Mouse (Mus musculus) erythroblast, adult 5-6 weeks (primary cell): Measurements from ENCODE around the gene Itga3. TPM values are rescaled to one million over a fixed set of nuclear protein-coding genes. Genes with fewer than 3 reads are reported as not detected.

Experiments
- ATAC-seq: replicated peaks from 2 replicates; pipeline ENCODE4 v1.8.0; 2016; ENCODE audit warnings: moderate number of reproducible peaks, mild to moderate bottlenecking, moderate TSS enrichment, inconsistent platforms; ENCODE audit not compliant: poor library complexity, low FRiP score, severe bottlenecking
- total RNA-seq, 2 experiments: library from RNA; stranded (forward) in 1 of 2; stranded (reverse) in 1 of 2; fragments of 150-400 nt in 1 of 2; fragments of 200-764, 138-1000 nt in 1 of 2; gene quantifications; 2 replicates each; pipeline versions ENCODE4 v1.2.3 to v1.2.4; 2015 to 2017; ENCODE audit warnings: low replicate concordance in 2 of 2

Itga3 gene
- total RNA-seq, 2 experiments from 2014 or later: not detected

DNA sequence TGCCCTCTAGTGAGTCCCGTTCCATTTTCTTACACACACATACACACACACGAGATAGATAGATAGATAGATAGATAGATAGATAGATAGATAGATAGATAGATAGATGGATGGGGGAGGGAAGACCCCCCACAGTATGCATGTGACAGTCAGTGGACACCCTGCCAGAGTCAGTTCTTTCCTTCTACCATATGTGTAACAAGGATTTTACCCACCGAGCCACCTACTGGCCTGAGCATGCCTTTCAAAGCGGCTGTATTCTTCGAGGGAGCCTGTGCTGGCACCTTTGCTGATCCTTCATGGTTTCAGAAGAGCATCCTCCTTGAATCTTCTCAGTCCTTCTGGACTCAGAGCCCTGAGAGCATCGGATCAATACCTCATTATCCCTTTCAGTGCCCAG lies 21.3 kb upstream of the Itga3 start:
- ATAC-seq: no peak

GRCm38 (mm10) chr11:95096608-95097373 lies 20.2 kb upstream of the Itga3 start:
- no peak for ATAC-seq

GRCm38 (mm10) chr11:95095596-95095995 lies 19.0 kb upstream of the Itga3 start:
- no peak for ATAC-seq

DNA sequence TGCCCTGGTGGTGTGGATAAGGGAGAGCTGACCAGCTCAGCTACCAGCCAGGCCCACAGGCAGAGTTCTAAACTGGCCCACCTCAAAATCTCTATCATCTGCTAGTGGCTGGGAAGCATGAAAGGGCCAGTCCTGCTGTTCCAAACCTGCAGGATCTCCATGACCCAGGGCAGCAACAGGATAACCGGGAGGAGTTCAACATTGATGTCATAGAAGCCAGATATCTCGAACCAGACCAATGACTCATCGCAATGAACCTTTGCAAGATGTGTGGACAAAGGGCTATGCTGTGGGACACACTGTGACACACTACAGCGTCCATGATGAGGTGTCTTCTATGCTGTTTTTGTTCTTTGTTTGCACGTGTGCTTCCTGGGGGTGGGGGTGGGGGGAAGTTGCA lies 16.5 kb upstream of the Itga3 start:
- ATAC-seq: no peak

- no peak for ATAC-seq
Observed at GRCm38 (mm10) chr11:95088857-95089779, 12.5 kb upstream of the Itga3 start.

- no peak for ATAC-seq
Observed at GRCm38 (mm10) chr11:95088286-95088685, 11.7 kb upstream of the Itga3 start.

- ATAC-seq: no peak
Observed at GRCm38 (mm10) chr11:95087301-95088228, 11.0 kb upstream of the Itga3 start.

GRCm38 (mm10) chr11:95086229-95086628 lies 9.6 kb upstream of the Itga3 start:
- no peak for ATAC-seq

DNA sequence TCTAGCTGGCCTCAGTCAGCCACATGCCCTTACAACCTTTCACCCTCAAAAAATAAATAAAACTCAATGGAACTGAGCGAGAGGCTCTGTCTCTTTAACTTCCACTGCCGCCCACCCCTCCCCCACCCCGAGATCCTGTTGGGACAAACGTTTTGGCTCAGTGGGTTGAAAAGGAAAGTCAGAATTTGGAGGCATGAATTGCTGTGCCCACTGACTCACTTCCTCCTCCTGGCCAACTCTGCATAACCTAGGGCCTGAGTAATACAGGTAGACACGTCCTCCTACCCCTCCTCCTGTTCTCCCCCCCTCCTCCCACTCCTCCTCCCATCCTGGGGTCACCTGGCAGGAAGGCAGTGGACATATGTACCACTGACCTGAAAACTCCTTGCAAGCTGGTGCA lies 9.1 kb upstream of the Itga3 start:
- no peak for ATAC-seq

DNA sequence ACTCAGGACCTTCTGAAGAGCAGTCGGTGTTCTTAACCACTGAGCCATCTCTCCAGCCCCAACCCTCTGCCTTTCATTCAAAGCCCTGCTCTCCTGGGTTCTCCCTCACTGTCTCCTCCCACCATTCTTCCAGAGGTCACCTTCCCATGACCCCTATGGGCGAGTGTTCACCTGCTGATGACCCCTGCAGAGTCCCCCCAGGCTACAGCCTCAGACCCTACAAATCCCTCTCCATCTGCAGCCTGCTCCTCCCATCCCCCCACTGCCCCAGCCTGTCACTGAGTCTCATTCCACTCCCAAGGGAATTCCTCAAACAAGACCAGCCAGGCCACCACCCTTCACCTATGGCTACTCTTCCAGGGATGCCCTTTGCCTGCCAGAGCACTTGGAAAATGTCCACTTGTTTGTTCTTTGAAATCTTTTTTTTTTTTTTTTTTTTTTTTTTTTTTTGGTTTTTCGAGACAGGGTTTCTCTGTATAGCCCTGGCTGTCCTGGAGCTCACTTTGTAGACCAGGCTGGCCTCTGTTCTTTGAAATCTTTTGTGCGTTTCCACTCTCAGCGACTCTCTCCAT lies 8.3 kb upstream of the Itga3 start:
- ATAC-seq: no peak

DNA sequence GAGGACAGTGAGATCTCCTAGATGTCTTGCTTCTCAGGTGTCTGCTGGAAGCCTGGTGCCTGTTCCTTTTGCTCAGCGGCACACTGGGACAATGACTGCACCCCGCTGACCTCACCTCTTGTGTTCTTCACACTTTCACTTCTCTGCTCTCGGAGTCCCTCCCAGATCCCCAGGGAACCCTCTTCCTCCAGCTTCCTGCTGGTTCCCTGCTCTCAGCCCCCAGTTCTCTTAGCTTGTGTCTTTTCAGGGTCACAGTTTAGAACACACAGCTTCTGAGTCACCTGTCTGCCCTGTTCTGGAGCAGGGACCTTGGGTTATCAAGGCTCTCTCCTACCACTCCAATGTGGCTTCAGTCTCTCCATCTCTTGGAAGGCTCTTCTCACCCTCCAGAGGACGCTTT lies 7.6 kb upstream of the Itga3 start:
- ATAC-seq: no peak

DNA sequence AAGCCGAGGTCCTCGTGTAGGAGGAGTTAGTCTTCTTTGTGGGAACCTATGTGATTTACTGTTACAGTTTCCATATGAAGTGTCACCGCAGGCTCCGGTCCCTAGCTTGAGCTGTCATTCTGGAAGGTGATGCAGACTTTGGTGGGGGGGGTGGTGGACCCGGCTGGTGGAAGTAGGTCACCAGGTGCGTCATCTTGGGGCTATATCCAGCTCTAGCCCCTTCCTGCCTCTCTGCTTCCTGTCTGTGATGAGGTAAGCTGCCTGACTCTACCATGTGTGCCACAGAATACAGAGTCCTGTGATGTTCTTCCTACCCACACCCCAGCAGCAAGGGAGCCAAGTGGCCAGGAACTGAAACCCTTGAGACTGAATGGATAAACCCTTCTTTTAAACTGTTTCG lies 6.3 kb upstream of the Itga3 start:
- no peak for ATAC-seq

DNA sequence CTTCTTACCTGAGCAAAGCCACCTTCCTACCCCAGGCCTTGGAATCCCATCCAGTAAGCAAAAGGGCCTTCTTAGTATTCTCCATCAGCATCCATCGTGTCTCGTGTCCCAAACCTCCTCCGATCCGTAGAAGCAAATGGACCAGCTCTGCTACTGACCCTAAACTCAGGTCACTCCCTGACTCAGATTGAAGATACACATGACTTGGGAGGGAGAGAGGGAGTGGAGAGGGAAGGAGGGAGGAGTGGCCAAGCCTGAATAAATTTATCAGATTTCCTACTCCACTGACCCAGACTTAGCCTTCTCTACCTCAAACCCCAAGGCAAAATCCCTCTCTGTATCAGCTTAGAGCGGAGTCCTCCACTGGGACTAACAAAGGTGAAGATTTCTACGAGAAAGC lies 4.2 kb upstream of the Itga3 start:
- ATAC-seq: no peak

DNA sequence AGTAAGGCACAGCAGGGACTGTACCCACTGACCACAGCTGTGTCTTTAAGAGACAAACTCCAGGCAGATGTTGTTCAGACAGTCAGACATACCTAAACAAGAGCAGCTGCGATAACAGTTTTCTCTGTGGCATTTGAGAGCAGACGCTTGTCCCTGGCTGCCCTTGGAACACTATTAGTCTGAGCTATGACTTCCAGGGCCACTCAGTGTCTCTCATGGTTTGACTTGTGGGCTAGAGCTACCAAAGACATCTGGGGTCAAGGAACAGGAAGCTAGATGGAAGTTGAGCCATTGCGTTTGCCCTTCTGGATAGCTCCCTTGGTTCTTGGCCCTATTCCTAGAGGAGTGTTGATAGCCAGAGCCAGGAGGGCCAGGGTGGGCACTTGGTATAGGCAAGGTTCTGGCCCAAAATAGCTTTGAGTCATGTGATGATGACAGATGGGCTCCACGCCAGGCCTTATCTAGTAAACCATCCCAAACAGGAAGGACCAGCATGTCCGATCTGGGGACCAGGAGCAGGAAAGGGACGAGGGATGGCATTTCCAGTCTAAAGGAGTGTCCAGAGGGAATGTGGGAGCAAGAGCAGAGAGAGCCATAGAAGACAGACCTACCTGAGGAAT lies 2.8 kb upstream of the Itga3 start:
- no peak for ATAC-seq

DNA sequence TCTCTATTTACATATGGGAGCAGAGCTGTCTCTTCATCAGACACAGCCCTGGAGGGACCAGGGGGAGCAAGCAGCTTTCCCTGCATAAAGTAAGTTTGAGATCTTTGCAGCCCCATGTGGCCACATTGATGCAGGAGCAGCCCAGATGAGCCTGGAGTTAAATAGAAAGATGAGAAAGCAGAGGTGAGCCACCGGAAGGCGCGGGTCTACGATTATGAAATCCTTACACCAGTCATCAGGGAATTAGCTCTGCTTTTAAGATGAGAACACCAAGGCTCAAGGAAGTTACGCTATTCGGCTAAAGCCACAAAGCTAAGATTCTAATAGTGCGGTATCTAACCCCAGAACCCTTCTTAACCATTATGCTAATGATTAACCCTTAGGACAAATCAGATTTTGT lies 1.4 kb upstream of the Itga3 start:
- no peak for ATAC-seq

GRCm38 (mm10) chr11:95076041-95076535 lies 513 bp downstream of the Itga3 start:
- ATAC-seq: no peak

DNA sequence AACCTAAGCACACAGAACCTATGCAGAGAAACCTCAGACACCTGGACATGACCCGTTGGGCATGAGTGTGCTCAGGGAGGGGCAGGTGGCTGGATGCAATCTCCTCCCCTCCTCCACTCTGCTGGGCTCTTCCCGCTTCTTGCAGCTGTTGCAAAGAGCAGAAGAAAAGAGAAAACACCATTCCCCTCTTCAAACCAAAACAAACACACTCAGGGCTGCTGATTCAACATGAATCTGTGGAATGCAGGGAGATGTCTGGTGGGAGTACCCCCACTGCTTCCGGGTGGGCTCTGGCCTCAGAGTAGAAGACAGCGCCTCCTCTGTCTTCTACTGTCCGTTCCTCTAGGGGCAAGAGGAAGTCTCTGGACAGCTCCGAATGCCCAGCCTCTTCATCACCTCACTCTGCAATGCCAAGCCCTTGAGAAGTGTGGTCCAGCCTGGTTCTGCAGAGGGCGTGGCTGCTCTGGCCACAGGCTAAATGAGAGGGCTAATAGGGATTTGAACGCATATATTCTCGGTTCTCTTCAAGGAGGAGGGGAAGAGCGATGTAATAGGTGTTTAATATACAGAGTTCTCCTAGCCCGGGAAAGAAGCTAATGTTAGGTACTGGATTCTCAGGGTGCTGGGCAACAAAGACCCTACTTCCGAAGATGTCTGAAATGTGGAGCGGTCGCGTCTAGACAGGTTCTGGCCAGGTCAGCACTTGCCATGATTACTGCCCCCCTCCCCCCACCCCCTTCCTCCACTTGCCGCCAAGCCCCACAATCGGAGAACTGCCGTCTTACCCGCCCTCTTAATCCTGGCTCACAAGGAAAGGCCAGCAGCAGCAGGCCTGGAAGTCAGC lies 1.2 kb downstream of the Itga3 start:
- no peak for ATAC-seq

GRCm38 (mm10) chr11:95074694-95075093 lies 1.9 kb downstream of the Itga3 start:
- ATAC-seq: no peak
